Mouse (Mus musculus): Measurements from ENCODE around the gene Hoxc9.

- no peak for TF ChIP-seq EP300 (IDR thresholded peaks at IDR 0.05; ENCODE audit: low read depth)
- TF ChIP-seq CTCF (IDR thresholded peaks at IDR 0.05; ENCODE audit: low read depth), result no peak
Measured at GRCm38 (mm10) chr15:103021544-103021943, 45.3 kb downstream of the Hoxc9 start.
